ENCODE assay signal across 19 mouse cellular contexts in genomic region chr4:148876166-148876565, GRCm38 (mm10).
DNase-seq lines count a peak whose midpoint lies in the region; ATAC-seq and TF ChIP-seq lines count a peak whose summit lies in the region.
"Had no signal": no experiment of that assay in that cellular context is flagged by ENCODE, and none has a peak within 500 bp of the region (broad histone marks: within the 10 kb centered on the region; RNA-seq: fewer than 3 reads in every experiment).

No protein-coding gene starts in this region.

- H3K4me3 ChIP-seq in heart, embryonic 10.5 days = 0 out of 2 replicates have a peak overlapping the region, but pooled peaks have one; percentile 3
- no peak overlapping the region for H3K4me3 ChIP-seq in heart, adult 2 months
- no peak overlapping the region for H3K4me3 ChIP-seq in heart, postnatal 0 days (ENCODE audit: low read depth, low read length)
- no peak overlapping the region for H3K4me3 ChIP-seq in neural tube, embryonic 13.5 days
- H3K4me3 ChIP-seq in neural tube, embryonic 15.5 days (replicated peaks) = no peak overlapping the region
- H3K4me3 ChIP-seq: embryonic facial prominence, embryonic 13.5 days; neural tube, embryonic 12.5 days had no signal

- H3K36me3 ChIP-seq in heart, embryonic 10.5 days = 0 out of 2 replicates have a peak, but pooled peaks cover 6% of the 10 kb centered on the region
- H3K36me3 ChIP-seq in heart, adult 2 months (ENCODE audit: control insufficient read depth, insufficient read depth, low read length) = no peaks in the 10 kb centered on the region; the same call in 1 of the 2 replicates
- H3K36me3 ChIP-seq in heart, postnatal 0 days (replicated peaks; ENCODE audit: control insufficient read depth, insufficient read depth, low read length) = no peaks in the 10 kb centered on the region
- H3K36me3 ChIP-seq in neural tube, embryonic 13.5 days = no peaks in the 10 kb centered on the region
- no peaks in the 10 kb centered on the region for H3K36me3 ChIP-seq in neural tube, embryonic 15.5 days
- H3K36me3 ChIP-seq: embryonic facial prominence, embryonic 13.5 days; neural tube, embryonic 12.5 days had no signal

- no peak overlapping the region for H3K9ac ChIP-seq in heart, adult 2 months (ENCODE audit: low read depth, low read length)
- H3K9ac ChIP-seq in heart, postnatal 0 days (replicated peaks; ENCODE audit: low read depth, low read length) = peak overlapping the region; percentile 28; the same call in 1 of the 2 replicates
- 0 out of 2 replicates have a peak overlapping the region, but pooled peaks have one; percentile 14 for H3K9ac ChIP-seq in neural tube, embryonic 13.5 days
- H3K9ac ChIP-seq in neural tube, embryonic 15.5 days (replicated peaks) = no peak overlapping the region
- H3K9ac ChIP-seq: embryonic facial prominence, embryonic 13.5 days; neural tube, embryonic 12.5 days had no signal

- TF ChIP-seq EP300 in heart, adult 2 months (IDR thresholded peaks at IDR 0.05; ENCODE audit: insufficient read depth, low read depth, low read length) = no peak
- TF ChIP-seq EP300 in heart, postnatal 0 days (IDR thresholded peaks at IDR 0.05; ENCODE audit: low read depth) = no peak

- no peak for TF ChIP-seq POLR2A in heart, adult 2 months (IDR thresholded peaks at IDR 0.05; ENCODE audit: insufficient read depth, low read depth, low read length)

- no peaks in the 10 kb centered on the region for H3K9me3 ChIP-seq in heart, embryonic 10.5 days
- H3K9me3 ChIP-seq in heart, postnatal 0 days (replicated peaks; ENCODE audit: control insufficient read depth, low read length) = no peaks in the 10 kb centered on the region
- no peaks in the 10 kb centered on the region for H3K9me3 ChIP-seq in neural tube, embryonic 13.5 days
- no peaks in the 10 kb centered on the region for H3K9me3 ChIP-seq in neural tube, embryonic 15.5 days (replicated peaks)
- H3K9me3 ChIP-seq: embryonic facial prominence, embryonic 13.5 days; neural tube, embryonic 12.5 days had no signal

- intact Hi-C loops in heart, adult 2 months (cut with DNase I) = loop anchor here (5.0 kb wide), 1 partner anchor 76 kb away; no protein-coding TSS in a partner anchor
- intact Hi-C loops in heart, postnatal 25 days (cut with DNase I) = loop anchor here (5.0 kb wide), 1 partner anchor 39 kb away; no protein-coding TSS in a partner anchor

- TF ChIP-seq CTCF in heart, adult 2 months (IDR thresholded peaks at IDR 0.05) = no peak
- TF ChIP-seq CTCF in heart, postnatal 0 days (IDR thresholded peaks at IDR 0.05; ENCODE audit: low read depth) = no peak

- H3K4me2 ChIP-seq in heart, postnatal 0 days (ENCODE audit: low read depth, low read length) = 0 out of 2 replicates have a peak overlapping the region, but pooled peaks have one; percentile 20
- no peak overlapping the region for H3K4me2 ChIP-seq in neural tube, embryonic 13.5 days
- H3K4me2 ChIP-seq in neural tube, embryonic 15.5 days = no peak overlapping the region
- H3K4me2 ChIP-seq: embryonic facial prominence, embryonic 13.5 days; neural tube, embryonic 12.5 days had no signal

- H3K79me2 ChIP-seq in heart, adult 2 months (replicated peaks; ENCODE audit: control insufficient read depth, insufficient read depth, low read length) = no peaks in the 10 kb centered on the region

- DNase-seq in heart, embryonic 10.5 days (ENCODE audit: low spot score) = no peak
- no peak for DNase-seq in heart, adult 2 months
- DNase-seq in heart, postnatal 0 days (ENCODE audit: low spot score) = no peak
- DNase-seq in heart, postnatal 25 days (ENCODE audit: low spot score) = no peak
- DNase-seq in lung, postnatal 36 days = no peak
- DNase-seq: adrenal gland, postnatal 14 days; cerebellum, adult 11-12 months; cerebellum, postnatal 14 days; gastrocnemius, postnatal 14 days; kidney, adult 8-10 months; kidney, postnatal 25 days; liver; right cerebral cortex, postnatal 25 days; thymus, postnatal 4 days had no signal

- H3K27ac ChIP-seq in heart, embryonic 10.5 days = peak overlapping the region; percentile 85
- no peak overlapping the region for H3K27ac ChIP-seq in heart, adult 2 months
- H3K27ac ChIP-seq in heart, postnatal 0 days (ENCODE audit: low read depth) = peak overlapping the region; percentile 92
- peak overlapping the region; percentile 74 for H3K27ac ChIP-seq in neural tube, embryonic 13.5 days (replicated peaks)
- H3K27ac ChIP-seq in neural tube, embryonic 15.5 days (replicated peaks) = no peak overlapping the region
- H3K27ac ChIP-seq: embryonic facial prominence, embryonic 13.5 days; neural tube, embryonic 12.5 days had no signal

- WGBS in heart, embryonic 10.5 days = 73% methylated on average over 9 of the region's 9 CpGs
- WGBS in heart, adult 2 months = 76% methylated on average over 9 of the region's 9 CpGs
- WGBS in heart, postnatal 0 days = 52% methylated on average over 9 of the region's 9 CpGs
- 47% methylated on average over 9 of the region's 9 CpGs for WGBS in neural tube, embryonic 13.5 days
- 34% methylated on average over 9 of the region's 9 CpGs for WGBS in neural tube, embryonic 15.5 days

- H3K27me3 ChIP-seq in heart, embryonic 10.5 days (ENCODE audit: insufficient read depth, poor library complexity, severe bottlenecking) = peaks cover 14% of the 10 kb centered on the region; the same call in 1 of the 2 replicates
- no peaks in the 10 kb centered on the region for H3K27me3 ChIP-seq in heart, adult 2 months (ENCODE audit: control insufficient read depth, insufficient read depth, low read length)
- no peaks in the 10 kb centered on the region for H3K27me3 ChIP-seq in heart, postnatal 0 days (ENCODE audit: control insufficient read depth, insufficient read depth, low read length)
- H3K27me3 ChIP-seq in neural tube, embryonic 13.5 days = peaks cover 95% of the 10 kb centered on the region
- H3K27me3 ChIP-seq in neural tube, embryonic 15.5 days (replicated peaks) = peaks cover 78% of the 10 kb centered on the region

- H3K4me1 ChIP-seq in heart, embryonic 10.5 days = peaks cover 95% of the 10 kb centered on the region
- H3K4me1 ChIP-seq in heart, adult 2 months (ENCODE audit: control insufficient read depth, insufficient read depth, low read length) = peaks cover 30% of the 10 kb centered on the region
- H3K4me1 ChIP-seq in heart, postnatal 0 days (ENCODE audit: control insufficient read depth, insufficient read depth) = peaks cover 89% of the 10 kb centered on the region
- H3K4me1 ChIP-seq in neural tube, embryonic 13.5 days (replicated peaks) = peaks cover 67% of the 10 kb centered on the region
- H3K4me1 ChIP-seq in neural tube, embryonic 15.5 days = peaks cover 47% of the 10 kb centered on the region

- ATAC-seq in heart, postnatal 0 days (ENCODE audit: insufficient read depth, low read depth) = no peak
- ATAC-seq in neural tube, embryonic 13.5 days (ENCODE audit: low read depth) = no peak
- no peak for ATAC-seq in neural tube, embryonic 15.5 days (ENCODE audit: low FRiP score)
- ATAC-seq: lung, postnatal 0 days had no signal

Comparison
In these comparisons a context has a peak if more than half of its experiments do, and no peak if none do; other contexts are left out.
1. H3K27ac ChIP-seq: peak in heart, embryonic 10.5 days (single experiment), heart, postnatal 0 days (single experiment) and neural tube, embryonic 13.5 days (single experiment); none in heart, adult 2 months (single experiment) and neural tube, embryonic 15.5 days (single experiment).
2. H3K9ac ChIP-seq: peak in heart, postnatal 0 days (single experiment) and neural tube, embryonic 13.5 days (single experiment); none in heart, adult 2 months (single experiment) and neural tube, embryonic 15.5 days (single experiment).